Mouse (Mus musculus): ENCODE results near the gene Pdzrn4. TPM values are rescaled to one million over a fixed set of nuclear protein-coding genes. Genes with fewer than 3 reads are reported as not detected.

Pdzrn4 gene
- polyA plus RNA-seq, 1 experiment from 2014 or later: 0.02 TPM

DNA sequence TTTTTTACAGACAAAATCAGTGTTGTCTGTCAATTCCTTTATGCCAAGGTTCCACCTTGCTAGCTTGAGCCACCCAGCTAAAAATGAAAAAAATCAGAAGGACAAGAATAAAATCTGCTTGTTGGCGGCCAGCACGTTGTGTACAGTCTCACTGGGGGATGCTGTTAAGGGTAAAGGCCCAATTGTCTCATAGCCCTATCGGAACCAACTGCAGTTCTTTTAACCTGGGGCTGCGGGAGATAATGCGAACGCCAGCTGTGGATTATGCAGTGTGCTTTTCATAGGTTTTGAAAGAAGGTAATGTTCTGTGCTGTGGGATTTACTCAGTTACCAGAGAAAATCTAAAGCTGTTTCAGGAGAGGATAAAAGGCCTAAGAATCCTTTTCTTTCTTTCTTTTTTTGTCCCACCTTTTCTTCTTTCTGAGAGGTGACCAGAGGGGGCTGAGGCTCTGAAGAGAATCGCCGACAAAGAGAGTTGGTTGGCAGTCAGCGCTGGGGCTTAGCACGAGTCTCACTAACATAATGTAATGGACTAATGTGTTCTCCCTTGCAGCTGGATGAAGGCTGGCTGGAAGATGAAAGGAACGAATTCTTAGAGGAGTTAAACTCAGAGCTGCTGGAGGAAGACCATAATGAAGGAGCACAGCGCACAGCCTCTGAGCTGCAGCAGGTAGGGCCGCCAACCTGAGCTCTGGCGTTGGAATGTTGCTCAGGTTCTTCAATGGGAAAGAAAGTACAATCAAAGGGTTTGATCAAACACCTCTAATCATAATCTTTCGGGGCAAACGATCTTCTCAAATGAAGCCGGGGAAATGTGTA lies 360.6 kb downstream of the Pdzrn4 start:
- Histone ChIP-seq H3K27ac (ENCODE audit: low read length) (no peak overlapping the region), H3K4me3 (ENCODE audit: low read depth, low read length) (no peak overlapping the region), H3K4me2 (ENCODE audit: low read depth, low read length) (no peak overlapping the region), H3K27me3 (ENCODE audit: control insufficient read depth, insufficient read depth, low read depth, low read length) (no peaks in the 10 kb centered on the region), H3K9me3 (replicated peaks; ENCODE audit: control insufficient read depth, low read length) (no peaks in the 10 kb centered on the region), H3K4me1 (ENCODE audit: control insufficient read depth, low read depth, low read length) (no peaks in the 10 kb centered on the region), H3K9ac (ENCODE audit: low read depth, low read length) (no peak overlapping the region), H3K36me3 (ENCODE audit: control insufficient read depth, insufficient read depth) (no peaks in the 10 kb centered on the region)
- ATAC-seq (ENCODE audit: low read depth): no peak
- 60% methylated on average over 17 of the region's 17 CpGs for WGBS (ENCODE audit: insufficient replicate concordance)

DNA sequence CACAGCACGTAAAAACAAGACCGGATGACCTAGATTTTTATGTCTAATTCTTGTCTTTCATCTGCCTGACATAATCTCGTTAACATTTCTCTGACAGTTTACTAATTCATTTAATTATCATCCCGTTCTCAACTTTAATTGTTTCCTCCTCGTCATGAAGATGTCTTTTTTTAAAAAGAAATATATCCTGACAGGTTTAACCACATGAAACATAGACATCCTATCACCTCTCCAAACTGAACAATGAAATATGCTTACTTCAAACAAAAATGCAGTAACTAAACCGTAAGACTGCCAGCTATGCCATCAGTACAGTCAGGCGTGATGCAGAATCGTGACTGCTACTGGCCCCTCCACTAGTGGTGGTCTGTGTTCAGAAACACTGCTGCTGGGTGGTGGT lies 362.3 kb downstream of the Pdzrn4 start:
- Histone ChIP-seq H3K27me3 (ENCODE audit: control insufficient read depth, insufficient read depth, low read depth, low read length) (no peaks in the 10 kb centered on the region), H3K36me3 (ENCODE audit: control insufficient read depth, insufficient read depth) (no peaks in the 10 kb centered on the region), H3K9ac (ENCODE audit: low read depth, low read length) (no peak overlapping the region), H3K4me2 (ENCODE audit: low read depth, low read length) (no peak overlapping the region), H3K4me1 (ENCODE audit: control insufficient read depth, low read depth, low read length) (no peaks in the 10 kb centered on the region), H3K4me3 (ENCODE audit: low read depth, low read length) (no peak overlapping the region), H3K27ac (ENCODE audit: low read length) (no peak overlapping the region), H3K9me3 (replicated peaks; ENCODE audit: control insufficient read depth, low read length) (no peaks in the 10 kb centered on the region)
- ATAC-seq (ENCODE audit: low read depth): no peak
- 69% methylated on average over 8 of the region's 8 CpGs for WGBS (ENCODE audit: insufficient replicate concordance)

DNA sequence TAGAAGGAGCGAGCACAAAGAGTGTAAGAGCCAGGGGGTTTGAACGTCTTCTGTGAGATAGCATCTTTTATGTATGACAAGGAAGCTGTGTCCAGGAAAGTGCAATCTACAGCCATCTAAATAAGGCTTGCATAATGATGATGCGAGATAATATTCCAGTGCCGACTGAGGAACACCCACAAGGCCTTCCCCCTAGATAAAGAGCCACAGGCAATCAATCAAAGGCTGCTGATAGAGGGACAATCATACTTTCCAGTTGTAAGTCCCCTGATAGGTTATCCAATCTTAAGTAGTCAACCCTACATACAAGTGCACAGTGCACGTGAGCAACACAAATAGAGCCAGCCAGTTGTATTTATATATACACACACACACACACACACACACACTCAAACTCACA lies 366.6 kb downstream of the Pdzrn4 start:
- 51% methylated on average over 5 of the region's 5 CpGs for WGBS (ENCODE audit: insufficient replicate concordance)
- no peak overlapping the region for H3K27ac ChIP-seq (ENCODE audit: low read length)
- H3K27me3 ChIP-seq (ENCODE audit: control insufficient read depth, insufficient read depth, low read depth, low read length): no peaks in the 10 kb centered on the region
- H3K4me1 ChIP-seq (ENCODE audit: control insufficient read depth, low read depth, low read length): no peaks in the 10 kb centered on the region
- H3K4me3 ChIP-seq (ENCODE audit: low read depth, low read length): no peak overlapping the region
- H3K9me3 ChIP-seq (replicated peaks; ENCODE audit: control insufficient read depth, low read length): no peaks in the 10 kb centered on the region
- H3K9ac ChIP-seq (ENCODE audit: low read depth, low read length): no peak overlapping the region
- no peaks in the 10 kb centered on the region for H3K36me3 ChIP-seq (ENCODE audit: control insufficient read depth, insufficient read depth)
- no peak for ATAC-seq (ENCODE audit: low read depth)
- H3K4me2 ChIP-seq (ENCODE audit: low read depth, low read length): no peak overlapping the region

DNA sequence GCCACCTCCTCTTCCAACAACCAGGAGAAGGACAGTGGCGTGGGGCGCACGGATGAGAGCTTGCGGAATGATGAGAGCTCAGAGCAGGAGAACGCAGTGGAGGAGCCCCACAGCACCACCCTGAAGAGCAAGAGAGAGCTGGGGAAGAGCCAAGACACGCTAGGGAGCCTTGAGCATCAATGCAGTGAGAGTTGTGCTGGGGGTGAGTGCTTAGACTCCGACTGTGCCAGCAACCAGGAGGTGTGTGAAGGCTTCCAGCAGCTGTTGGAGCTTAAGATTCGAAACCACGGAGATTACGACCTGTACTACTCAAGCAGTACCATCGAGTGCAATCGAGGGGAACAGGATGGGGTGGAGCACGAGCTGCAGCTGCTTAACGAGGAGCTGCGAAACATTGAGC lies 372.9 kb downstream of the Pdzrn4 start:
- Histone ChIP-seq H3K4me2 (ENCODE audit: low read depth, low read length) (no peak overlapping the region), H3K36me3 (ENCODE audit: control insufficient read depth, insufficient read depth) (no peaks in the 10 kb centered on the region), H3K27ac (ENCODE audit: low read length) (no peak overlapping the region), H3K9me3 (replicated peaks; ENCODE audit: control insufficient read depth, low read length) (no peaks in the 10 kb centered on the region; the same call in 1 of the 2 replicates), H3K27me3 (ENCODE audit: control insufficient read depth, insufficient read depth, low read depth, low read length) (no peaks in the 10 kb centered on the region), H3K4me1 (ENCODE audit: control insufficient read depth, low read depth, low read length) (no peaks in the 10 kb centered on the region), H3K9ac (ENCODE audit: low read depth, low read length) (no peak overlapping the region), H3K4me3 (ENCODE audit: low read depth, low read length) (no peak overlapping the region)
- no peak for ATAC-seq (ENCODE audit: low read depth)
- 70% methylated on average over 15 of the region's 15 CpGs for WGBS (ENCODE audit: insufficient replicate concordance)

DNA sequence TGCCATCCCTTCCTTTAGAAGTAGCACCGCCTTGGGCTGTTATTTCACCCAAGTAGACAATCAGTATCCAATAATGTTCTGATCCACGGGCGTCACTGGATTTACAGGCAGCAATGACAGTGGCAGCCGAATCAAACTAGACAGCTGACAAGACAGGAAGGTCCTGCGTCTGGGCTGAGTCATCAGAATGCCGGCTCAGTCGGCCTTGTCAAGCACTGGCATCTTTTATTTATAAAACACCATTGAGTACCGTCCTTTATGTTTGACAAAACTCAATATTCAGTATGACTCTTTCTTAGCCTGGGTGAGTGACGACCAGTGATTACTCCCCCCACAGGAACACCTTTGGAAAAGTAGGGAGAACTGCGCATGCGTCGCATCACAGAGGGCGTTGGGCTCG lies 391.4 kb downstream of the Pdzrn4 start:
- ATAC-seq (ENCODE audit: low read depth): no peak
- Histone ChIP-seq H3K4me3 (ENCODE audit: low read depth, low read length) (no peak overlapping the region), H3K9ac (ENCODE audit: low read depth, low read length) (no peak overlapping the region), H3K27me3 (ENCODE audit: control insufficient read depth, insufficient read depth, low read depth, low read length) (no peaks in the 10 kb centered on the region), H3K36me3 (ENCODE audit: control insufficient read depth, insufficient read depth) (no peaks in the 10 kb centered on the region), H3K9me3 (replicated peaks; ENCODE audit: control insufficient read depth, low read length) (no peaks in the 10 kb centered on the region), H3K27ac (ENCODE audit: low read length) (no peak overlapping the region), H3K4me1 (ENCODE audit: control insufficient read depth, low read depth, low read length) (no peaks in the 10 kb centered on the region), H3K4me2 (ENCODE audit: low read depth, low read length) (no peak overlapping the region)
- 66% methylated on average over 14 of the region's 14 CpGs for WGBS (ENCODE audit: insufficient replicate concordance)

DNA sequence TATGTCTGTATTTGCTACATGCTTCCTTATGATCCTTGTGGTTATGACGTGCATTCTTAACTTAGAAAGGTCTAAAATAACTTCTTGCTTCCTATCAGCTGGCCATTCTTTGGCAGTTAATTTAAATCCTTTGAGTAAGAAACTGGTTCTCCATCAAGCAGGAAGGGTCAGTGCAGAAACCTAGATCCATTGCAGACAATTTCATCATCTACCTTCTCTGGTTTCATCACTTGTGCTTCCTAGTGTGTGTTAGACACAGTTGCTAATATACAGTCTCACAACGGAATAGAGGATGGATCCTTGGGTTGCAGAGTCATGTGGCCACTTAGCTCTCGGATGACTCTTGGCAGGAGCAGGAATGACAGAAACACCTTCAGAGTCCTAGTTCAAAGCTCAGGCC lies 397.6 kb downstream of the Pdzrn4 start:
- Histone ChIP-seq H3K9me3 (replicated peaks; ENCODE audit: control insufficient read depth, low read length) (no peaks in the 10 kb centered on the region), H3K27me3 (ENCODE audit: control insufficient read depth, insufficient read depth, low read depth, low read length) (no peaks in the 10 kb centered on the region), H3K9ac (ENCODE audit: low read depth, low read length) (no peak overlapping the region), H3K4me1 (ENCODE audit: control insufficient read depth, low read depth, low read length) (no peaks in the 10 kb centered on the region), H3K4me2 (ENCODE audit: low read depth, low read length) (no peak overlapping the region), H3K27ac (ENCODE audit: low read length) (no peak overlapping the region), H3K36me3 (ENCODE audit: control insufficient read depth, insufficient read depth) (no peaks in the 10 kb centered on the region), H3K4me3 (ENCODE audit: low read depth, low read length) (no peak overlapping the region)
- no peak for ATAC-seq (ENCODE audit: low read depth)
- 53% methylated on average over 3 of the region's 3 CpGs for WGBS (ENCODE audit: insufficient replicate concordance)

DNA sequence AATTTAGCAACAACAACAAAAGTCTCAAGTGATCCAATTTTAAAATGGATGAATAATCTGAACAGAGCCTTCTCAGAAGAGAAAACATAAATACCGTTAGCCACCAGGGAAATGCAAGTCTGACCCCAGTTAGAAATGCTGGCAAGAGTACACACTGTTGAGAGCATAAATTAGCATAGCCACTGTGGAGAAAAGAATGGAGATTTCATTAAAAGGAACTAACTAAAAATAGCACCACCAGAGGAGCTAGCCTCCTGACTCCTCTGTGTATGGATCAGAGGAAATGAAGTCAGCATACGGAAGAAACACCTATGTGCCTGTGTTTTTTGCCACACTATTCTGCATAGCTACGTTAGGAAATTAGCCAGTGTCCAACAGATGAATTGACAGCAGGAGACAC lies 409.3 kb downstream of the Pdzrn4 start:
- Histone ChIP-seq H3K36me3 (ENCODE audit: control insufficient read depth, insufficient read depth) (no peaks in the 10 kb centered on the region), H3K9me3 (replicated peaks; ENCODE audit: control insufficient read depth, low read length) (no peaks in the 10 kb centered on the region), H3K4me2 (ENCODE audit: low read depth, low read length) (no peak overlapping the region), H3K9ac (ENCODE audit: low read depth, low read length) (no peak overlapping the region), H3K4me3 (ENCODE audit: low read depth, low read length) (no peak overlapping the region), H3K27ac (ENCODE audit: low read length) (no peak overlapping the region), H3K4me1 (ENCODE audit: control insufficient read depth, low read depth, low read length) (no peaks in the 10 kb centered on the region), H3K27me3 (ENCODE audit: control insufficient read depth, insufficient read depth, low read depth, low read length) (no peaks in the 10 kb centered on the region)
- no peak for ATAC-seq (ENCODE audit: low read depth)
- 40% methylated on average over 3 of the region's 3 CpGs for WGBS (ENCODE audit: insufficient replicate concordance)

DNA sequence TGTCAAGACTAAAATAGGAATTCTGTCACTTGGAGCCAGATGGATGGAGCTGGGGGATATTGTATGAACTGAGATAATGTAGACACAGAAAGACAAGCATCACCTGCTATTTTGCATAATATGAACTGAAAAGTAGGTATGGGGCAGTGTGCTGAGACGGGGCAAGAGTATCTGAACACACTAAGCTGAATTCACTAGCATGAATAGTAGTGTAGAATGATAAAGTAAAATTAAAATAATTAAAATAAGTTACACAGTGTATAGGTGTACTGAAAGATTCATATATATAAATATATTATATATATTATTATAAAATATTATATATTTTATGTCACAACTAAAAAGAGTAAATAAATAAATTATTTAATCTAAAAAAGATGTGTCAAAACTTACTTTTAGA lies 409.7 kb downstream of the Pdzrn4 start:
- no peaks in the 10 kb centered on the region for H3K9me3 ChIP-seq (replicated peaks; ENCODE audit: control insufficient read depth, low read length)
- H3K4me2 ChIP-seq (ENCODE audit: low read depth, low read length): no peak overlapping the region
- 64% methylated on average over 1 of the region's 1 CpGs for WGBS (ENCODE audit: insufficient replicate concordance)
- H3K27me3 ChIP-seq (ENCODE audit: control insufficient read depth, insufficient read depth, low read depth, low read length): no peaks in the 10 kb centered on the region
- no peak overlapping the region for H3K27ac ChIP-seq (ENCODE audit: low read length)
- no peak overlapping the region for H3K4me3 ChIP-seq (ENCODE audit: low read depth, low read length)
- no peaks in the 10 kb centered on the region for H3K36me3 ChIP-seq (ENCODE audit: control insufficient read depth, insufficient read depth)
- H3K9ac ChIP-seq (ENCODE audit: low read depth, low read length): no peak overlapping the region
- no peak for ATAC-seq (ENCODE audit: low read depth)
- no peaks in the 10 kb centered on the region for H3K4me1 ChIP-seq (ENCODE audit: control insufficient read depth, low read depth, low read length)
